ENCODE assay signal across 10 mouse cellular contexts in genomic region chr8:122803906-122804761, GRCm38 (mm10). TPM values are rescaled to one million over a fixed set of nuclear protein-coding genes. Genes with fewer than 3 reads are reported as not detected.
DNase-seq lines count a peak whose midpoint lies in the region; ATAC-seq lines count a peak whose summit lies in the region.
"Had no signal": no experiment of that assay in that cellular context is flagged by ENCODE, and none has a peak within 500 bp of the region (broad histone marks: within the 10 kb centered on the region; RNA-seq: fewer than 3 reads in every experiment).

No protein-coding gene starts in this region.

- H3K27me3 ChIP-seq in forebrain, embryonic 15.5 days, result no peaks in the 10 kb centered on the region; the same call in 1 of the 2 replicates
- no peaks in the 10 kb centered on the region for H3K27me3 ChIP-seq in midbrain, embryonic 11.5 days (ENCODE audit: control insufficient read depth, insufficient read depth, low read length)
- H3K27me3 ChIP-seq in heart, embryonic 11.5 days (ENCODE audit: control insufficient read depth, insufficient read depth, low read length), result no peaks in the 10 kb centered on the region

- ATAC-seq in forebrain, embryonic 15.5 days (replicated peaks), result peak; percentile 88
- peak; percentile 84 for ATAC-seq in midbrain, embryonic 11.5 days (ENCODE audit: low FRiP score)
- no peak for ATAC-seq in heart, embryonic 11.5 days (replicated peaks; ENCODE audit: insufficient number of reproducible peaks, low FRiP score, low TSS enrichment)

- no peaks in the 10 kb centered on the region for H3K9me3 ChIP-seq in forebrain, embryonic 15.5 days
- no peaks in the 10 kb centered on the region for H3K9me3 ChIP-seq in midbrain, embryonic 11.5 days (ENCODE audit: control insufficient read depth, low read length)
- no peaks in the 10 kb centered on the region for H3K9me3 ChIP-seq in heart, embryonic 11.5 days (replicated peaks; ENCODE audit: control insufficient read depth, low read length)

- no peak overlapping the region for H3K4me3 ChIP-seq in forebrain, embryonic 15.5 days
- H3K4me3 ChIP-seq in midbrain, embryonic 11.5 days (ENCODE audit: low read depth, low read length), result no peak overlapping the region
- no peak overlapping the region for H3K4me3 ChIP-seq in heart, embryonic 11.5 days (ENCODE audit: low read depth, low read length)

- DNase-seq in adrenal gland, adult 2 months, result peak; percentile 32
- DNase-seq in adrenal gland, postnatal 10 days, result no peak
- DNase-seq in MN1 (ENCODE audit: low spot score), result peak; percentile 69
- peak; percentile 84 for DNase-seq in midbrain, embryonic 11.5 days (ENCODE audit: low spot score, missing footprints)
- no peak for DNase-seq in ovary, adult 18-20 months (ENCODE audit: low spot score)
- DNase-seq in adrenal gland, adult 18-20 months (ENCODE audit: low spot score in 2 of 2), result no peak
- DNase-seq: cerebellum, adult 18-20 months; spleen, adult 18-20 months had no signal

- H3K4me2 ChIP-seq in forebrain, embryonic 15.5 days (replicated peaks), result peak overlapping the region; percentile 23
- no peak overlapping the region; the same call in 1 of the 2 replicates for H3K4me2 ChIP-seq in midbrain, embryonic 11.5 days
- no peak overlapping the region for H3K4me2 ChIP-seq in heart, embryonic 11.5 days

- WGBS in forebrain, embryonic 15.5 days, result 3% methylated on average over 15 of the region's 15 CpGs
- WGBS in midbrain, embryonic 11.5 days, result 10% methylated on average over 15 of the region's 15 CpGs
- 51% methylated on average over 15 of the region's 15 CpGs for WGBS in heart, embryonic 11.5 days (ENCODE audit: insufficient replicate concordance)

- 0 out of 2 replicates have a peak overlapping the region, but pooled peaks have one; percentile 8 for H3K9ac ChIP-seq in forebrain, embryonic 15.5 days (replicated peaks)
- peak overlapping the region; percentile 2; the same call in 1 of the 2 replicates for H3K9ac ChIP-seq in midbrain, embryonic 11.5 days (ENCODE audit: low read length)
- no peak overlapping the region for H3K9ac ChIP-seq in heart, embryonic 11.5 days (ENCODE audit: low read depth, low read length)

- peaks cover 59% of the 10 kb centered on the region for H3K4me1 ChIP-seq in forebrain, embryonic 15.5 days
- peaks cover 26% of the 10 kb centered on the region for H3K4me1 ChIP-seq in midbrain, embryonic 11.5 days (ENCODE audit: control insufficient read depth, insufficient read depth, low read length)
- no peaks in the 10 kb centered on the region for H3K4me1 ChIP-seq in heart, embryonic 11.5 days (ENCODE audit: control insufficient read depth, insufficient read depth, low read length)

- H3K27ac ChIP-seq in forebrain, embryonic 15.5 days (replicated peaks), result peak overlapping the region; percentile 91
- H3K27ac ChIP-seq in midbrain, embryonic 11.5 days (ENCODE audit: low read depth, low read length), result peak overlapping the region; percentile 81
- H3K27ac ChIP-seq in heart, embryonic 11.5 days (ENCODE audit: low read depth, low read length), result no peak overlapping the region

- H3K36me3 ChIP-seq in forebrain, embryonic 15.5 days, result no peaks in the 10 kb centered on the region
- H3K36me3 ChIP-seq in midbrain, embryonic 11.5 days (ENCODE audit: control insufficient read depth, insufficient read depth, low read length), result no peaks in the 10 kb centered on the region
- no peaks in the 10 kb centered on the region for H3K36me3 ChIP-seq in heart, embryonic 11.5 days (ENCODE audit: control insufficient read depth, insufficient read depth, low read length)

RNA-seq across cellular contexts. Expression of gene Acsf3, which starts 28.8 kb away (rescaled TPM):
- total RNA-seq in adrenal gland, adult 2 months (2021), result 10 to 100 TPM; 40.4 to 42.3 TPM
- polyA plus RNA-seq in adrenal gland, adult 2 months (2012; rRNA removed), result 44.4 and 45.8 TPM in 2 replicates
- 10 to 100 TPM; 54.3 to 64.8 TPM for total RNA-seq in adrenal gland, postnatal 10 days (2021)
- 14.6 and 16.4 TPM in 2 replicates for polyA plus RNA-seq in forebrain, embryonic 15.5 days (2015; fragmentation: Nextera tagmentation; extraction: Ambion mirVana)
- 13.9 and 14.9 TPM in 2 replicates for polyA plus RNA-seq in midbrain, embryonic 11.5 days (2014; fragmentation: Nextera tagmentation; extraction: Ambion mirVana)
- polyA plus RNA-seq in heart, embryonic 11.5 days (2014; fragmentation: Nextera tagmentation; extraction: Ambion mirVana), result 15.4 and 17.5 TPM in 2 replicates
- total RNA-seq in adrenal gland, adult 18-20 months (2021), result 10 to 100 TPM; 42.0 to 76.0 TPM

RNA-seq across cellular contexts. Expression of gene Cdh15, which starts 43.6 kb away (rescaled TPM):
- under 1 TPM; 0.79 to 0.95 TPM for total RNA-seq in adrenal gland, adult 2 months (2021)
- 0.72 and 0.79 TPM in 2 replicates for polyA plus RNA-seq in adrenal gland, adult 2 months (2012; rRNA removed)
- 1 to 10 TPM in 1 of 2 experiments, under 1 TPM in 1; 0.75 to 1.9 TPM for total RNA-seq in adrenal gland, postnatal 10 days (2021)
- 1.2 TPM in 2 replicates for polyA plus RNA-seq in forebrain, embryonic 15.5 days (2015; fragmentation: Nextera tagmentation; extraction: Ambion mirVana)
- 0.47 and 0.59 TPM in 2 replicates for polyA plus RNA-seq in midbrain, embryonic 11.5 days (2014; fragmentation: Nextera tagmentation; extraction: Ambion mirVana)
- polyA plus RNA-seq in heart, embryonic 11.5 days (2014; fragmentation: Nextera tagmentation; extraction: Ambion mirVana), result 0.42 and 0.67 TPM in 2 replicates
- total RNA-seq in adrenal gland, adult 18-20 months (2021), result under 1 TPM; 0.22 to 0.99 TPM

Comparison
In these comparisons a context has a peak if more than half of its experiments do, and no peak if none do; other contexts are left out.
1. DNase-seq: peak in adrenal gland, adult 2 months (single experiment), MN1 (single experiment) and midbrain, embryonic 11.5 days (single experiment); none in adrenal gland, postnatal 10 days (single experiment), ovary, adult 18-20 months (single experiment) and adrenal gland, adult 18-20 months (0 of 2).